Comparison of ENCODE assay signal across 8 mouse cellular contexts in genomic region chr11:63922091-63922621, GRCm38 (mm10). TPM values are rescaled to one million over a fixed set of nuclear protein-coding genes. Genes with fewer than 3 reads are reported as not detected.
DNase-seq lines count a peak whose midpoint lies in the region; ATAC-seq and TF ChIP-seq lines count a peak whose summit lies in the region.

TSS of gene Hs3st3b1 (minus strand) at chr11:63922290.

- peak within 1 kb of the TSS; percentile 58 for H3ac ChIP-seq in C2C12 (ENCODE audit: control insufficient read depth, insufficient read length, low read depth)

- H3K9ac ChIP-seq in forebrain, embryonic 14.5 days (ENCODE audit: low read length) = peak within 1 kb of the TSS; percentile 58
- peak within 1 kb of the TSS; percentile 66 for H3K9ac ChIP-seq in liver, embryonic 16.5 days (ENCODE audit: low read depth, low read length)
- peak within 1 kb of the TSS; percentile 81 for H3K9ac ChIP-seq in neural tube, embryonic 12.5 days
- H3K9ac ChIP-seq in stomach, postnatal 0 days (ENCODE audit: low read length) = peak within 1 kb of the TSS; percentile 68

- no peaks in the 10 kb centered on the region for H3K9me3 ChIP-seq in forebrain, embryonic 14.5 days (replicated peaks; ENCODE audit: control insufficient read depth, low read length)
- H3K9me3 ChIP-seq in liver, embryonic 16.5 days (replicated peaks; ENCODE audit: control insufficient read depth, low read length) = no peaks in the 10 kb centered on the region
- no peaks in the 10 kb centered on the region for H3K9me3 ChIP-seq in neural tube, embryonic 12.5 days
- no peaks in the 10 kb centered on the region for H3K9me3 ChIP-seq in stomach, postnatal 0 days (ENCODE audit: control insufficient read depth, low read length)

- no peak within 1 kb of the TSS for H3K27ac ChIP-seq in brown adipose tissue, adult 24 weeks (replicated peaks; ENCODE audit: low read depth, low read length)
- H3K27ac ChIP-seq in forebrain, embryonic 14.5 days (ENCODE audit: low read depth, low read length) = no peak within 1 kb of the TSS; the same call in 1 of the 2 replicates
- peak within 1 kb of the TSS; percentile 64 for H3K27ac ChIP-seq in liver, embryonic 16.5 days (ENCODE audit: low read length)
- no peak within 1 kb of the TSS for H3K27ac ChIP-seq in neural tube, embryonic 12.5 days
- peak within 1 kb of the TSS; percentile 65 for H3K27ac ChIP-seq in stomach, postnatal 0 days (replicated peaks)

- H3K27me3 ChIP-seq in C2C12 (ENCODE audit: control insufficient read depth, insufficient read depth, insufficient read length) = no peaks in the 10 kb centered on the region
- H3K27me3 ChIP-seq in forebrain, embryonic 14.5 days (replicated peaks; ENCODE audit: control insufficient read depth, insufficient read depth, low read length) = peaks cover 84% of the 10 kb centered on the region
- H3K27me3 ChIP-seq in liver, embryonic 16.5 days (ENCODE audit: control insufficient read depth, insufficient read depth, low read depth, low read length) = peaks cover 85% of the 10 kb centered on the region
- peaks cover 39% of the 10 kb centered on the region for H3K27me3 ChIP-seq in neural tube, embryonic 12.5 days (replicated peaks)
- no peaks in the 10 kb centered on the region for H3K27me3 ChIP-seq in stomach, postnatal 0 days (ENCODE audit: control insufficient read depth, insufficient read depth, low read length)

- H3K79me3 ChIP-seq in C2C12 (ENCODE audit: low read depth) = no peaks in the 10 kb centered on the region

- TF ChIP-seq CTCF in C2C12 (IDR thresholded peaks at IDR 0.05; ENCODE audit: control insufficient read depth, insufficient read depth, insufficient read length) = no peak
- peak; percentile 15; the same call in 1 of the 2 replicates for TF ChIP-seq CTCF in stomach, postnatal 0 days (IDR thresholded peaks at IDR 0.05; ENCODE audit: low read depth)

- under 1% methylated on average over 43 of the region's 43 CpGs for WGBS in forebrain, embryonic 14.5 days
- WGBS in liver, embryonic 16.5 days (ENCODE audit: insufficient replicate concordance) = under 1% methylated on average over 43 of the region's 43 CpGs
- WGBS in neural tube, embryonic 12.5 days = under 1% methylated on average over 43 of the region's 43 CpGs
- WGBS in stomach, postnatal 0 days = under 1% methylated on average over 43 of the region's 43 CpGs

- ATAC-seq in forebrain, embryonic 14.5 days = peak; percentile 96
- ATAC-seq in liver, embryonic 16.5 days (ENCODE audit: low read depth) = peak; percentile 91
- ATAC-seq in neural tube, embryonic 12.5 days (ENCODE audit: low FRiP score, low read depth) = peak; percentile 95
- peak; percentile 93 for ATAC-seq in stomach, postnatal 0 days (ENCODE audit: low FRiP score, low TSS enrichment)

- H3K36me3 ChIP-seq in C2C12 (ENCODE audit: control insufficient read depth, insufficient read depth) = no peaks in the 10 kb centered on the region
- no peaks in the 10 kb centered on the region for H3K36me3 ChIP-seq in forebrain, embryonic 14.5 days (ENCODE audit: control insufficient read depth, insufficient read depth, low read length)
- no peaks in the 10 kb centered on the region for H3K36me3 ChIP-seq in liver, embryonic 16.5 days (ENCODE audit: control insufficient read depth, insufficient read depth)
- no peaks in the 10 kb centered on the region for H3K36me3 ChIP-seq in neural tube, embryonic 12.5 days
- no peaks in the 10 kb centered on the region for H3K36me3 ChIP-seq in stomach, postnatal 0 days (ENCODE audit: control insufficient read depth, insufficient read depth, low read length)

- H3K4me1 ChIP-seq in brown adipose tissue, adult 24 weeks (ENCODE audit: control insufficient read depth, insufficient read depth, insufficient read length, low read length) = no peaks in the 10 kb centered on the region
- peaks cover 13% of the 10 kb centered on the region; the same call in 1 of the 2 replicates for H3K4me1 ChIP-seq in forebrain, embryonic 14.5 days (ENCODE audit: control insufficient read depth, insufficient read depth, low read length)
- H3K4me1 ChIP-seq in liver, embryonic 16.5 days (ENCODE audit: control insufficient read depth, low read depth, low read length) = peaks cover 10% of the 10 kb centered on the region
- H3K4me1 ChIP-seq in neural tube, embryonic 12.5 days = peaks cover 49% of the 10 kb centered on the region
- 0 out of 2 replicates have a peak, but pooled peaks cover 4% of the 10 kb centered on the region for H3K4me1 ChIP-seq in stomach, postnatal 0 days (replicated peaks; ENCODE audit: control insufficient read depth, insufficient read depth)

- peak; percentile 98 for DNase-seq in forebrain, embryonic 14.5 days (ENCODE audit: low spot score)
- DNase-seq in heart, postnatal 10 days = peak; percentile 93 to 94
- peak; percentile 95 to 97 for DNase-seq in kidney, postnatal 4 days
- DNase-seq in stomach, postnatal 0 days (ENCODE audit: low spot score) = peak; percentile 98

- H3K4me3 ChIP-seq in C2C12 (ENCODE audit: insufficient read depth, poor library complexity, severe bottlenecking) = peak within 1 kb of the TSS; percentile 21
- peak within 1 kb of the TSS; percentile 64 for H3K4me3 ChIP-seq in brown adipose tissue, adult 24 weeks (ENCODE audit: insufficient read depth, low read depth, low read length)
- peak within 1 kb of the TSS; percentile 50 for H3K4me3 ChIP-seq in forebrain, embryonic 14.5 days (ENCODE audit: low read depth, low read length)
- peak within 1 kb of the TSS; percentile 65 for H3K4me3 ChIP-seq in liver, embryonic 16.5 days (ENCODE audit: low read depth, low read length)
- H3K4me3 ChIP-seq in neural tube, embryonic 12.5 days = peak within 1 kb of the TSS; percentile 72
- peak within 1 kb of the TSS; percentile 64 for H3K4me3 ChIP-seq in stomach, postnatal 0 days (ENCODE audit: low read depth, low read length)

- peak within 1 kb of the TSS; percentile 90 for H3K4me2 ChIP-seq in forebrain, embryonic 14.5 days (ENCODE audit: low read length)
- peak within 1 kb of the TSS; percentile 54 for H3K4me2 ChIP-seq in liver, embryonic 16.5 days (ENCODE audit: low read depth, low read length)
- H3K4me2 ChIP-seq in neural tube, embryonic 12.5 days (replicated peaks) = peak within 1 kb of the TSS; percentile 94
- H3K4me2 ChIP-seq in stomach, postnatal 0 days (replicated peaks; ENCODE audit: low read depth) = peak within 1 kb of the TSS; percentile 95

- no peak for TF ChIP-seq EP300 in stomach, postnatal 0 days (optimal IDR thresholded peaks at IDR 0.05)

- intact Hi-C loops in heart, postnatal 10 days (cut with DNase I) = loop anchor here (5.0 kb wide), 2 partner anchors 300 to 1045 kb away; no protein-coding TSS in a partner anchor

- H3K79me2 ChIP-seq in C2C12 (ENCODE audit: control insufficient read depth, insufficient read depth) = no peaks in the 10 kb centered on the region

TF ChIP-seq in C2C12, 6 proteins besides CTCF, POLR2A, EP300 and RAD21:
- TF ChIP-seq MYOD1 (IDR thresholded peaks at IDR 0.05; ENCODE audit: control insufficient read depth, insufficient read length, low read depth) (no peak), MYOG (IDR thresholded peaks at IDR 0.05; ENCODE audit: control insufficient read depth, extremely low read depth, insufficient read length) (no peak), FOSL1 (IDR thresholded peaks at IDR 0.05; ENCODE audit: insufficient read depth, low read length, poor library complexity, severe bottlenecking) (no peak), CEBPB (IDR thresholded peaks at IDR 0.05; ENCODE audit: low read depth) (no peak), MAX (IDR thresholded peaks at IDR 0.05) (no peak), USF1 (IDR thresholded peaks at IDR 0.05; ENCODE audit: low read depth) (no peak)

RNA-seq across cellular contexts. Expression of gene Hs3st3b1, which starts in this region (rescaled TPM):
- polyA plus RNA-seq in C2C12 (2012; fragmentation: generic; extraction: Trizol) = 0.68 TPM
- polyA plus RNA-seq in brown adipose tissue, adult 24 weeks (2012; ENCODE audit: insufficient read depth, insufficient read length, missing spikeins) = 0.67 and 0.75 TPM in 2 replicates
- 3.3 and 3.9 TPM in 2 replicates for polyA plus RNA-seq in forebrain, embryonic 14.5 days (2014; fragmentation: Nextera tagmentation; extraction: Ambion mirVana)
- 1 to 10 TPM in 1 of 2 experiments, under 1 TPM in 1; 0.93 to 1.4 TPM for total RNA-seq in heart, postnatal 10 days (2021)
- 14.5 and 15.5 TPM in 2 replicates for polyA plus RNA-seq in liver, embryonic 16.5 days (2015; fragmentation: Nextera tagmentation; extraction: Ambion mirVana)
- polyA plus RNA-seq in neural tube, embryonic 12.5 days (2016; fragmentation: Nextera tagmentation; extraction: Ambion mirVana) = 10.2 and 11.9 TPM in 2 replicates
- 6.9 and 8.3 TPM in 2 replicates for polyA plus RNA-seq in stomach, postnatal 0 days (2015; fragmentation: Nextera tagmentation; extraction: Ambion mirVana)

Comparison
In these comparisons a context has a peak if more than half of its experiments do, and no peak if none do; other contexts are left out.
1. H3K4me3 ChIP-seq: peak in every context shown above with its lines; median percentile 72 in neural tube, embryonic 12.5 days; 65 in liver, embryonic 16.5 days; 64 in brown adipose tissue, adult 24 weeks; 64 in stomach, postnatal 0 days; 50 in forebrain, embryonic 14.5 days; 21 in C2C12.
2. H3K27ac ChIP-seq: peak in liver, embryonic 16.5 days (single experiment) and stomach, postnatal 0 days (single experiment); none in brown adipose tissue, adult 24 weeks (single experiment), forebrain, embryonic 14.5 days (single experiment) and neural tube, embryonic 12.5 days (single experiment).
3. Peak in every context shown above with its lines, with median percentiles within 50 percentile points of each other: ATAC-seq, DNase-seq, H3K4me2 ChIP-seq and H3K9ac ChIP-seq.